Mouse (Mus musculus): ENCODE data around the gene Tuba3a. TPM values are rescaled to one million over a fixed set of nuclear protein-coding genes. Genes with fewer than 3 reads are reported as not detected.
"Not testable (repeated sequence)": the region's sequence is repeated elsewhere in the genome, so short reads cannot be mapped to it uniquely, and the experiment has no call there.

The Tuba3a gene
- polyA plus RNA-seq, 1 experiment from 2014 or later, result not detected

GRCm38 (mm10) chr6:125304408-125304807, 18.6 kb upstream of the Tuba3a start:
- ATAC-seq; H3K4me2 ChIP-seq; H3K27me3 ChIP-seq; H3K4me3 ChIP-seq; H3K9ac ChIP-seq; H3K4me1 ChIP-seq; H3K27ac ChIP-seq; H3K36me3 ChIP-seq (ENCODE audit: poor library complexity, severe bottlenecking); H3K9me3 ChIP-seq (replicated peaks): not testable (repeated sequence)
- WGBS, result 84% methylated on average over 7 of the region's 7 CpGs

- Histone ChIP-seq H3K27ac (no peak overlapping the region), H3K4me1 (no peaks in the 10 kb centered on the region), H3K27me3 (no peaks in the 10 kb centered on the region), H3K36me3 (ENCODE audit: poor library complexity, severe bottlenecking) (no peaks in the 10 kb centered on the region), H3K4me3 (no peak overlapping the region), H3K9ac (no peak overlapping the region), H3K4me2 (no peak overlapping the region), H3K9me3 (replicated peaks) (no peaks in the 10 kb centered on the region)
- ATAC-seq, result no peak
- 87% methylated on average over 4 of the region's 4 CpGs for WGBS
These were observed 17.4 kb upstream of the Tuba3a start for GRCm38 (mm10) chr6:125303242-125303641.

GRCm38 (mm10) chr6:125302231-125302982, 16.6 kb upstream of the Tuba3a start:
- Histone ChIP-seq H3K36me3 (ENCODE audit: poor library complexity, severe bottlenecking) (no peaks in the 10 kb centered on the region), H3K4me1 (no peaks in the 10 kb centered on the region), H3K27ac (no peak overlapping the region), H3K9ac (no peak overlapping the region), H3K4me3 (no peak overlapping the region), H3K9me3 (replicated peaks) (no peaks in the 10 kb centered on the region), H3K27me3 (no peaks in the 10 kb centered on the region), H3K4me2 (no peak overlapping the region)
- 90% methylated on average over 24 of the region's 24 CpGs for WGBS
- no peak for ATAC-seq

GRCm38 (mm10) chr6:125300982-125301381, 15.1 kb upstream of the Tuba3a start:
- 67% methylated on average over 1 of the region's 1 CpGs for WGBS
- H3K4me3 ChIP-seq, result no peak overlapping the region
- H3K27ac ChIP-seq, result no peak overlapping the region
- H3K9ac ChIP-seq, result no peak overlapping the region
- H3K4me2 ChIP-seq, result no peak overlapping the region
- no peaks in the 10 kb centered on the region for H3K27me3 ChIP-seq
- no peaks in the 10 kb centered on the region for H3K9me3 ChIP-seq (replicated peaks)
- no peaks in the 10 kb centered on the region for H3K36me3 ChIP-seq (ENCODE audit: poor library complexity, severe bottlenecking)
- no peak for ATAC-seq
- no peaks in the 10 kb centered on the region for H3K4me1 ChIP-seq

- Histone ChIP-seq H3K27ac (no peak overlapping the region), H3K4me2 (no peak overlapping the region), H3K27me3 (no peaks in the 10 kb centered on the region), H3K36me3 (ENCODE audit: poor library complexity, severe bottlenecking) (no peaks in the 10 kb centered on the region), H3K4me3 (no peak overlapping the region), H3K9ac (no peak overlapping the region), H3K9me3 (replicated peaks) (no peaks in the 10 kb centered on the region), H3K4me1 (no peaks in the 10 kb centered on the region)
- ATAC-seq, result no peak
- 67% methylated on average over 5 of the region's 5 CpGs for WGBS
These were observed 11.4 kb upstream of the Tuba3a start for GRCm38 (mm10) chr6:125297149-125297820.

GRCm38 (mm10) chr6:125294049-125294448, 8.2 kb upstream of the Tuba3a start:
- Histone ChIP-seq H3K4me3 (no peak overlapping the region), H3K9ac (no peak overlapping the region), H3K27me3 (no peaks in the 10 kb centered on the region), H3K36me3 (ENCODE audit: poor library complexity, severe bottlenecking) (no peaks in the 10 kb centered on the region), H3K27ac (no peak overlapping the region), H3K4me1 (no peaks in the 10 kb centered on the region), H3K9me3 (replicated peaks) (no peaks in the 10 kb centered on the region), H3K4me2 (no peak overlapping the region)
- WGBS, result 79% methylated on average over 4 of the region's 4 CpGs
- ATAC-seq, result no peak

- Histone ChIP-seq H3K9ac (no peak overlapping the region), H3K36me3 (ENCODE audit: poor library complexity, severe bottlenecking) (no peaks in the 10 kb centered on the region), H3K27me3 (no peaks in the 10 kb centered on the region), H3K27ac (no peak overlapping the region), H3K4me1 (no peaks in the 10 kb centered on the region), H3K9me3 (replicated peaks) (no peaks in the 10 kb centered on the region), H3K4me3 (no peak overlapping the region), H3K4me2 (no peak overlapping the region)
- WGBS, result 91% methylated on average over 7 of the region's 7 CpGs
- ATAC-seq, result no peak
These were observed 6.4 kb upstream of the Tuba3a start for GRCm38 (mm10) chr6:125292256-125292655.

- Histone ChIP-seq H3K9me3 (replicated peaks) (no peaks in the 10 kb centered on the region), H3K27me3 (no peaks in the 10 kb centered on the region), H3K36me3 (ENCODE audit: poor library complexity, severe bottlenecking) (no peaks in the 10 kb centered on the region), H3K27ac (no peak overlapping the region), H3K4me2 (no peak overlapping the region), H3K4me3 (no peak overlapping the region), H3K9ac (no peak overlapping the region), H3K4me1 (no peaks in the 10 kb centered on the region)
- WGBS, result 84% methylated on average over 4 of the region's 4 CpGs
- no peak for ATAC-seq
These were observed 5.5 kb upstream of the Tuba3a start for GRCm38 (mm10) chr6:125291329-125291728.

- H3K4me1 ChIP-seq, result no peaks in the 10 kb centered on the region
- H3K27me3 ChIP-seq, result no peaks in the 10 kb centered on the region
- H3K4me3 ChIP-seq, result no peak overlapping the region
- no peak for ATAC-seq
- WGBS, result 80% methylated on average over 5 of the region's 5 CpGs
- no peak overlapping the region for H3K4me2 ChIP-seq
- no peaks in the 10 kb centered on the region; the same call in 1 of the 2 replicates for H3K9me3 ChIP-seq (replicated peaks)
- no peak overlapping the region for H3K27ac ChIP-seq
- H3K36me3 ChIP-seq (ENCODE audit: poor library complexity, severe bottlenecking), result no peaks in the 10 kb centered on the region
- H3K9ac ChIP-seq, result no peak overlapping the region
These were observed 2.9 kb upstream of the Tuba3a start for GRCm38 (mm10) chr6:125288730-125289129.

GRCm38 (mm10) chr6:125286944-125287343, 1.1 kb upstream of the Tuba3a start:
- ATAC-seq, result no peak
- Histone ChIP-seq H3K9me3 (replicated peaks) (no peaks in the 10 kb centered on the region; the same call in 1 of the 2 replicates), H3K36me3 (ENCODE audit: poor library complexity, severe bottlenecking) (no peaks in the 10 kb centered on the region), H3K27ac (no peak overlapping the region), H3K4me2 (no peak overlapping the region), H3K4me3 (no peak overlapping the region), H3K4me1 (no peaks in the 10 kb centered on the region), H3K9ac (no peak overlapping the region), H3K27me3 (no peaks in the 10 kb centered on the region)
- 89% methylated on average over 4 of the region's 4 CpGs for WGBS

GRCm38 (mm10) chr6:125284751-125285150, 1.1 kb downstream of the Tuba3a start:
- Histone ChIP-seq H3K36me3 (ENCODE audit: poor library complexity, severe bottlenecking) (no peaks in the 10 kb centered on the region), H3K4me3 (no peak overlapping the region), H3K4me2 (no peak overlapping the region), H3K9ac (no peak overlapping the region), H3K27ac (no peak overlapping the region), H3K9me3 (replicated peaks) (no peaks in the 10 kb centered on the region; the same call in 1 of the 2 replicates), H3K27me3 (no peaks in the 10 kb centered on the region), H3K4me1 (no peaks in the 10 kb centered on the region)
- 86% methylated on average over 7 of the region's 7 CpGs for WGBS
- ATAC-seq, result no peak

GRCm38 (mm10) chr6:125284250-125284649, 1.6 kb downstream of the Tuba3a start:
- H3K27ac ChIP-seq, result no peak overlapping the region
- no peaks in the 10 kb centered on the region for H3K36me3 ChIP-seq (ENCODE audit: poor library complexity, severe bottlenecking)
- no peak overlapping the region for H3K4me3 ChIP-seq
- WGBS, result 55% methylated on average over 8 of the region's 8 CpGs
- no peaks in the 10 kb centered on the region for H3K27me3 ChIP-seq
- no peak overlapping the region for H3K9ac ChIP-seq
- H3K9me3 ChIP-seq (replicated peaks), result no peaks in the 10 kb centered on the region; the same call in 1 of the 2 replicates
- no peak overlapping the region for H3K4me2 ChIP-seq
- H3K4me1 ChIP-seq, result no peaks in the 10 kb centered on the region
- no peak for ATAC-seq

All from forebrain, embryonic 13.5 days (tissue).